Mouse (Mus musculus) gastrocnemius, adult 18-20 months (tissue): ENCODE results near the gene Tmem126b. TPM values are rescaled to one million over a fixed set of nuclear protein-coding genes. Genes with fewer than 3 reads are reported as not detected.

Experiments used
- DNase-seq: peaks from one replicate; pipeline ENCODE4 v3.0.0; 2021; ENCODE audit warnings: low spot score
- long read RNA-seq, 2 experiments: library from polyadenylated mRNA; stranded (forward); transcript quantifications; one replicate each; pipeline ENCODE4 v2.0.0; 2021
- total RNA-seq, 2 experiments: library from RNA; stranded (reverse); gene quantifications; 2 replicates each; pipeline ENCODE4 v1.2.3; 2021

The Tmem126b gene
- total RNA-seq: 10 to 100 TPM; 19.6 to 19.8 TPM
- long read RNA-seq, experiment 1, transcript Tmem126b-201 (5 exons, 2,259 nt): major isoform, 50 of 55 reads
- long read RNA-seq, experiment 1, partial matches to known transcripts: 0 of 55 reads
- long read RNA-seq, experiment 1, other reads (novel, unspliced or antisense): 5 of 55 reads
- long read RNA-seq, experiment 2, transcript Tmem126b-201 (5 exons, 2,259 nt): major isoform, 44 of 50 reads
- long read RNA-seq, experiment 2, partial matches to known transcripts: 0 of 50 reads
- long read RNA-seq, experiment 2, other reads (novel, unspliced or antisense): 6 of 50 reads

DNA sequence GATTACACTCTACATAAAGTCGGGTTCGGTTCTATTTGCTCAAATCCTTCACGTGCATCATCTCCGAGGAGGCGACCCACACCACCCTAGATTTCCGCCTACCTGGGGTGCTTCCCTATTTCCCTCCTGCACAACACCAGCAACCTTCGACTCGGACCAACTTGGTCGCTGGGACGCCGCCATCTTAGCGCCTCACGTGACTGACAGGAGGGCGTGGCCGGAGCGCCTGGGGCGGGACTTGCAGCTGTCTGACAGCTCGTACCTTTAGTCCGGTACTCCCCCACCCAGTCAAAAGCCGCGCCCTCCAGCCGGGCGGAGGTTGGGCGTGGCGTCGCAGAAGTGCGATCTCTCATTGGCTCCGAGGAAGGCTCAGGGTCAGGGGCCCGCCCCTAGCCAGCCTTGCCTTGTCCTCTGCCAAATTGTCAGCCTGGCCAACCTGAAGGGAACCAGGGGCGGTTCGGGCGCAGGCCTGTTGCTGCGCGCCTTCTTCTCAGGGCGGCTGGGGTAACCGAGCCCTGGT is at the start of gene Tmem126b:
Tmem126b (minus strand) TSS at position 209 of the 520 bp plus-strand sequence.
- DNase-seq: peak; percentile 99

DNA sequence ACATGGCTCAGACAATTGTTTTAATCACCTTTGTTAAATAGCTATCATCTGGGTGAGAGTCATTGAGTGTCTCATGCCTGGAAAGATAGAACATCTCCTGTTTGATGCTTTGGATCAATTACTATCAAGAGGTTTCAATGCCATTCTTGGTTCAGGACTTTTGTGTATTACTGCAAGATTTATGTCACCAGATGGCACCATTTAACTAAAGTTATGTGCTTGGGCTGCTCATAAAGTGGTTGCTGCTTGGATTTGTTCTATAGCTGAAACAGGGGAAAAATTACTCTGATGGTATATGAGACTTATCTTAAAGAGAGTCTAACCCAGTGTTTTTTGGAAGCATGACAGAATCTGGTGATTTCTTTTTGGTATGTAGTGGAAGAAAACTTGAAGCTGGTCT is 36.5 kb upstream of the Tmem126b start:
- DNase-seq: no peak

DNA sequence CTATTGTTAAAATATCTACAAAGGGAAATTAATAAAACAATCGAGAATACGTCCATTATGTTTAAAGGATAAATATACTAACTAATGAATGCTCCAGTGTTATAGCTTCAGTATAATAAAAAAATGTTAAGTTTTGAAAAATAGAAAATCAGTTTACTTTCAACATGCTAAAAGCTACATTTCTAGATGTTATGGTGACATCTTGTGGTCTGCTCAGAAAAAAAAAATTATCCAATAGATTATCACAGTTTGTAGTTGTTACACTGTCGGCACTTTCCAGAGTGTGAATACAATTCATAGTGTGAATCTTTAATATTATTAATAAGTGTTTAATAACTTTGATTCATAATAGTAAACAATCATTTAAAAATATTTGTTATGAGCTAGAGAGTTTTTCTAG is 32.3 kb upstream of the Tmem126b start:
- no peak for DNase-seq

DNA sequence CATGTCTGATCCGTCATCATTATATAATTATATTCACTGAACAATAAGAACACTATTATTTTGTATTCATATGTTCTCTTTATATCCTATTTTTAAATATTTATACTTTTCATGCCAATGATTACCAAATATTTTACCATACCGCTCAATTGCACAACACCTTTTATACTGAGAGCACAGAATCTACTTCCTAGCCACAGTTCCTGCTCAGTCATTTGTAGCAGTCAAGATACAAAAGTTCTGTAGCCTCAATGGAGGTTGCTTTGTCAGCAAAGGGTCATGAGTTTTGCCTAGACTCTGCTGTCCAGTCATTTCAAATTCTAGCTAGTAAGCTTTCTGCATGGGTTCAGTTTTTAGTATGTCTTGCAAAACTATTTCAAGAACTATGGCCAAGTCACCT is 6.8 kb upstream of the Tmem126b start:
- DNase-seq: no peak

DNA sequence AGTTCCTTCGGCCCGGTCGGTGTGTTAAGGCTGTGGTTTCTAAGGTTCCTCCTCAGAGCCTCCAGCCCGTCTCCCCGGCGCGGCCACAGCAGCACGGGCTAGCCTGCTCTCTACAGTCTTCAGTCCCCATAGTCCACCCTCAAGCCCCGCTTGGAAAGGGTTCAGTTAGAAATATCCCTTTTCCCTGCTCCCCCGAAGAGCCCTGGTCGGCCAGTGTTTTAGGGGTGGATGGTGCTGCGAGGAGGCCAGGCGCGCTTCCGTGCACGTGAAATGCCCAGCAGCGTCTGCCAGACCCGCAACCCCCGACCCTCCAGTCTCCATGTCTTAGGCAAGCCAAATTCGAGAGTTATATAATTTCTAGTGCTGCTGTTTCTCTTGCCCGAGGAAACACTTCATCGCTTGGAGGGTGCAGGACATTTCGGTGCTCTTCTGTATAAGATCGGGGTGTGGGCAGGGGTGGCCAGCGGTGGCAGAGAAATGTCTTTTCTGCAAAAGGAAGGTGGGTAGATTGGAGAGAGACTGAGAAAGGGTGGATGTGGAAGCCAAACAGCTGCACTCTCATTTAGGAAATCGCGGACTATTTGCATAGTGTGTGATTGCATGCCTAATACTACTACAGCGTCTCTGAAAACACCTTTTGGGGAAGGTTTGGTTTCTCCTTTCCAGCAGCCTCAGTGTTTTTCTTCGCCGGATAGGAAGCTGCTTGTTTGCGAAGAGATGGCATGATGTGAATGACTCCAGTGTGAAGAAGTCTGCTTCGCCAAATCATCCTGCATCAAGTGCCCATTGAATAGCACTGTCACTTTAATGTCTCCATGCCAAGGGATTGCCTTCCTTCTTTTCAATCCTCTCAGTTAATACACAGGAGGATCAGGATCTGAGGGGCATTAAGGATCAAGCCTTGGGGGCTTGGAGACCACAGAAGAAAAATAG is 778 bp upstream of the Tmem126b start, which contains the start of gene Dlg2:
Dlg2 (plus strand) TSS at position 360 of the 933 bp plus-strand sequence.
- no peak for DNase-seq

DNA sequence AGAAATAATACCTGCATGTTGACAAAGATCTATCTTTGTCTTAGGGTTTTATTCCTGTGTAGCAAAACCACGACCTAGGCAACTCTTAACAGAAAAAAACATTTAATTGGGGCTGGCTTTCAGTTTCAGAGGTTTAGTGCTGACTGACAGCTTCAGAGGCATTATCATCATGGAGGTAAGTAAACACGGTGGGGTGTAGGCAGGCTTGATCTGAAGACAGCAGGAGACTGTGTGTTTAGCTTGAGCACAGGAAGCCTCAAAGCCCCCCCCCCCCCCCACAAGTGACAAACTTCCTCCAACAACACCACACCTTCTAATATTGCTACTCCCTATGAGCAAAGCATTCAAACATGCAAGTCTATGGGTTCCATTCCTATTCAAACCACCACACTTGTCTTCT is 2.3 kb downstream of the Tmem126b start:
- no peak for DNase-seq

DNA sequence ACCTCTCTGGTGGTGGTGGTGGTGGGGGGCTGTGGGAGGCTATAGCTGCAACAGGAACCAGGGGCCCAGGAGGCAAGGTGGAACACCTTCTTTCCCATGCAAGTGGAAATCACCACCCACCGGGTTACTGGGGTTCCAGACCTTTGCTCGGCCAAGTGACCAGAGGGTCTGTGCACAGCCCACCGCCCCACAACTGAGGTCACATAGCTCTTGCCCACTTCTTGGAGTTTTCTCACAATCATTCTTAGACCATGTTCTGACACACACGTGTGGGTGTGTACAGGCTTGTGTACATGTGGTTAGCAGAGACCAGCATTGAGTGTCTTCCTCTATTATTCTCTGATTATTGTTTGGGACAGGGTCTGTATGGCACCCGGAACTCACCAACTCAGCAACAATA is 14.4 kb downstream of the Tmem126b start:
- no peak for DNase-seq

DNA sequence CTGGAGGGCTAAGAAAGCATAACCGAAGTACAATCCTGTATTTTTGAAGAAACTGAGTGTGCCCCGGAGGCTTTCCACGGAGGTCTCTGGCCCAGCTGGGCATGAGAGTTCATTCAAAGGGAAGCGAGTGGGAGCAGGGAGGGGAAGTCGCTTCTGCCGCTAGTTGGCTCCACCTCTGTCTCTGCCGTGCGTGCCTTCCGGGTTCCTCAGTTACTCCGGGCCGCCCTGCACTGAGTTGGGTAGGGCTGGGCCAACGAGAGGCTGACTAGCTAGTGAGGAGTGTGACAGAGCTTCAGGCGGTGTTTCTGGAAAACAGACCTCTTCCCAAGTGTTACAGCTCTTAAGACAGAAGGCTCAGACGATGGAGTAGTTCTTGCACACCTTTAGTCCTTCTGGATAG is 14.9 kb downstream of the Tmem126b start:
- DNase-seq: no peak

DNA sequence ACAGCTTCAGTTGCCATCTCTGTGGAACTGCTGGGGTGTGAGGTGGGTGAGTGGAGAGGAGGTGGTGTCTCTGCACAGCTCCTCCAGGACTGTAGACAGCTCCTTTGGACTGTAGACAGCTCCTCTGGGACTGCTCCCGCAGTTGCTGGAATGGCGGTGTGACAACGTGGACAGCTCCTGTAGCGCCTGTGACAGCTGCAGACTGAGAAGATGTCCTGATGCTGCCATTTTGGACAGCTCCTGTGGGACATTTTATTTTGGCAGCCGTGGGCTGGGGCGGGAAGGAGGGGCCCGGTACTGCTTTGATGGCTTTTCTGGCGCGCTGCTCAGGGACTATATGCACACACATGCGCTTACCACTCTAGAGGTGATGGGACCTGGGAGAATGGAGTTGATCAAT is 15.5 kb downstream of the Tmem126b start:
- no peak for DNase-seq

DNA sequence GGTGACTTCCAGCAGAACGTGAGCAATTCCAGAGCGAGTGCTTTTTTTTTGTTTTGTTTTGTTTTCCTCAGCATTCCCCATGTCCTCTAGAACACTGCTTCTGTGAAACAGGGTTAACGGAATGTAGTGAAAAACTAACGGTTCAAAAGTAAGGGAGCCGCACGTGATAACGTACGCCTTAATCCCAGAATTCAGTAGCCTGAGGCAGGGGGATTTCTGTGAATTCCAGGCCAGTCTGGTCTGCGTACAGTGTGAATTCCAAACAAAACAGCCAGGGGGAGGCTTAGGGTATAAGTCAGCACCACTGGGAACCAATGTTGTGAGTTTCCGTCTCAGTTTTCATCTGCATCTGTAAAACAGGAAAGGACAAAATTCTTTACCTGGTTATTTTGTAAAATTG is 18.3 kb downstream of the Tmem126b start:
- DNase-seq: no peak

DNA sequence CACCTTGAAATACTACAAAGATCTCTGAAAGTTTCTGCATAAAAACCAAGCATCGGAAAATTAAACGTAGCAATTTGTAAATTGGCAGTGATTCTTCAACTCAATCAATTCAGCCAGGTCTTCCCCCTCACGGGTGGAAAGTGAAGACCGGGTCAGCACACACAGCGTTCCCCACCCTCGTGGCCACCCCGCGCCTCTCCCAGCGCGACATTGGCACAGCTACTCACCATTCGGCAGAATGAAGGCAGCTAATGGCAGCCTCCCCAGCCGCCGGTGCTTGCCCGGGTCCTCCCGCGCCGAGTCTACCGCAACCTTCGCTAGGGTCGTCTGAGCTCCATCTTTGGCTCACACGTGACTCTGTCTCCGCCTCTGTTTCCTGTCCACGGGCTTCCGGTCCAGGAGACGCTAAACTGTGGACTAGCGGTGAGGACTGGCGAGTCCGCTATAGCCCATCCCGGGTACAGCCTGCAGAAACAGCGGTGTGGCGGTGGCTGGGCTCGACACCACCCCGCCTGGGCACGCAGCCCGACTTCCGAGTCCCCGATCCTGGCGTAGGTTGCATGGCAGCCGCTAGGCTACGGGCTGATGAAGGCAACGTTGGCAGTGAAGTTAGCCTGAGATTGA is 18.8 kb downstream of the Tmem126b start, which contains the start of gene Tmem126a:
Tmem126a (minus strand) TSS at position 385 of the 624 bp plus-strand sequence.
- peak; percentile 87 for DNase-seq

DNA sequence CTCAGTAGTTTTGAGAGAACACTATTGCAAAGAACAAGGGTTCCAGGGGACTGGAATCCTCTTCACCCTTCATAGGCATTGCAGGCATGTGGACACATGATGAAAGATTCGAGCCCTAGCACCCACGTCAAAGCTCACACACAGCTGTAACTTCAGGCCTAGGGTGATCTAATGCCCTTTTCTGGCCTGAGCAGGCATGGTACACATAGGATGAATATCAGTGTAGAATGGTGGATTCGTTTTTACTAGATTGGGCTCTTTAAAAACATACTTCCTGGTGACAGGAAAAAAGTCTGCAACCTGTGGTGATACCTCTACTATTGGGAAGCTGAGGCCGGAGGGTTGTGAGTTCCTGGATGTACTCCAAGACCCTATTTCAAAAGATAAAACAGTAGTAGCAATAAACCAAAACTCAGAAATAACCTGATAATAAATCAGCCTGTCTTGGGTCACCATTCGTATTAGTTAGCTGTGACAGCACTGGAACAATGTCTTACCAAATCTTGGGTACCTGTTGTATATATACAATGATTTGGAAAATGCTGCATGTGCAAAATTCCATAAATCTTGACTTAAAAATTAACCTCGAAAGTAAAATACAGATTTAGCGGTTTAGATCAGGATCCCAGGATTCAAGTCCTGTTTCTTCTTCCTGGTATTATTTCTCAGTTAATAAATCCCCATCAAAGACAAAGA is 19.5 kb downstream of the Tmem126b start:
- no peak for DNase-seq

DNA sequence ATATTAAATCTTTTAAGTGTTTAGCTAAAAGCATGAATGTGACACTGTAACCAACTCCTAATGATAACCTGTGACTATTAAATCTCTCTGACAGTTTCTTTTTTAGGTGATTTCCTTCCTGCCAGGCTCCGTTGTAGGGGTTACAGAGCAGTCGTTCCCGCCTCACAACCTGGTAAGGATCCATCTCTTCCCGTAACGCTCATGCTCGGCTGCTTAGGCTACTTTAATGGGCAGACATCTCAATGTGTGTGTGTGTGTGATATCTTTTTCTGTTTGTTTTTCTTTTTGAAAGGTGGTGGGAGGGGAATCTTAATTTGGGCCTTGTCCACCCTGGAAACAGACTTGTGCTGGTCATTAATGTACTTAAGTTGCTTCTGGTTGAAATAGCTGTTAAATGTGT is 31.6 kb downstream of the Tmem126b start:
- no peak for DNase-seq

DNA sequence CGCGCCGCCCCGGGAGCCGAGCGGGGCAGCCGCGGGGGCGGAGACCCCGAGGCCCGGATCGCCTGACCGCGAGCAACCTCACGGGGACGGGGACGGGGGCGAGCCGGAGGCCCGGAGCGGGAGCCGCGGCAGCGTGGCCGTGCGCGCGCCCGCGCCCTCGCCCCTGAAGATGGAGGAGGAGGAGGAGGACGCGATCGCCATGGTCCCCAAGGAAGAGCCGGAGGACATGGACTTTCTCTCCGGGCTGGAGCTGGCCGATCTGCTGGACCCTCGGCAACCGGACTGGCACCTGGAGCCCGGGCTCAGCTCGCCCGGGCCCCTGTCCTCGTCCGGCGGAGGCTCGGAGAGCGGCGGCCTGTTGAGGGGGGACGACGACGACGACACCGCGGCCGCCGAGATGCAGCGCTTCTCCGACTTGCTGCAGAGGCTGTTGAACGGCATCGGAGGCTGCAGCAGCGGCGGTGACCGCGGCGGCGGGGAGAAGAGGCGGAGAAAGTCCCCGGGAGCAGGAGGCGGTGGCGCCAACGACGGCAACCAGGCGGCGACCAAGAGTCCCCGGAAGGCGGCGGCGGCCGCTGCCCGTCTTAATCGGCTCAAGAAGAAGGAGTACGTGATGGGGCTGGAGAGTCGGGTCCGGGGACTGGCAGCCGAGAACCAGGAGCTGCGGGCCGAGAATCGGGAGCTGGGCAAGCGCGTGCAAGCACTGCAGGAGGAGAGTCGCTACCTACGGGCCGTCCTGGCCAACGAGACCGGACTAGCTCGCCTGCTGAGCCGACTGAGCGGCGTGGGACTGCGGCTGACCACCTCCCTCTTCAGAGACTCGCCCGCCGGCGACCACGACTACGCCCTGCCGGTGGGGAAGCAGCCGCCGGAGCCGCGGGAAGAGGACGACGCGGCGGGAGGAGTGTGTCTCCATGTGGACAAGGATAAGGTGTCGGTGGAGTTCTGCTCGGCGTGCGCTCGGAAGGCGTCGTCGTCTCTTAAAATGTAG is 32.4 kb downstream of the Tmem126b start:
- DNase-seq: peak; percentile 59

DNA sequence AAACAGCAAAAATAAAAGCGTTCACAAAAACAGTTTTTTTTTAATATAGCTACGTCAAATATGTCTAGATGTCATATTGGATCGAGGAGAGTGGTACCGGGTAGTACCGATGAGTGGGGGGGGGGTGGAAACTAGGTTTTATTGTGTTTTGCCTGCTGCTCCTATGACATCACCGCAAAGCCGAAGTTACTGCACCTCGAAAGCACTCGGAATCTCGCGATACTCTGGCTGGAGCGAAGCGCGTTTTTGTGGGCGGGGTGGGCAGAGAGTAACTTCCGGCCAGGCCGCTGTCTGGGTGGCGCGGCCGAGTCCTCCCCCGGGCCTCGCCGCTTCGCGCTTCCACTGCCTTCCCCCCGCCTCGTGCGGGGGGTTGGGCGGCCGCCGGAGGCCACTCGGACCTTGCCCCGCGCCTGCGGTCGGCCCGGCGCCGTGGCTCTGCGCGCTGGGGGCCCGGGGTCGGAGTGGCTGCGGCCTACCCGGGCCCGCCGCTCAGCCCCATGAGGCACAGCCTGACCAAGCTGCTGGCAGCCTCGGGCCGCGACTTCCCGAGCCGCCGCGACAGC is 33.2 kb downstream of the Tmem126b start, which contains the start of gene Crebzf:
Crebzf (plus strand) TSS at position 212 of the 563 bp plus-strand sequence.
- peak; percentile 97 for DNase-seq

DNA sequence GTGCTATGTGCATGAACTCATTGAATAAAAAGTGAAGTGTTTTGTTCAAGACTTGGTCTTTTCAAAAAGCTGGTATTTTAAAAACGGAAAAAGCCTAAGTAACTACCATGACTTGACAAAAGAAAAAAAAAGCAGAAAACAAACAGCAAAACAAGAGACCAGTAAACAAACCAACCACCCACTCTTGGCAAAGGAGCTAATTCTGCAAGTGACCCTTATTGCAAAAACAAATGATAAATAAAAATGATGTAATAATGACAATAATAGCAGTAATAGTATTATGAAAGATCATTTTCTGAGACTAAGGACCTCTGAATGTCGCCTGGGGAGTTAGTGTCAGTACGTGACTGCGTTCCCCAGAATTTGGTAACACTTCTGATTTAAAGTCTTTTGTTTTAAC is 33.7 kb downstream of the Tmem126b start:
- DNase-seq: no peak

DNA sequence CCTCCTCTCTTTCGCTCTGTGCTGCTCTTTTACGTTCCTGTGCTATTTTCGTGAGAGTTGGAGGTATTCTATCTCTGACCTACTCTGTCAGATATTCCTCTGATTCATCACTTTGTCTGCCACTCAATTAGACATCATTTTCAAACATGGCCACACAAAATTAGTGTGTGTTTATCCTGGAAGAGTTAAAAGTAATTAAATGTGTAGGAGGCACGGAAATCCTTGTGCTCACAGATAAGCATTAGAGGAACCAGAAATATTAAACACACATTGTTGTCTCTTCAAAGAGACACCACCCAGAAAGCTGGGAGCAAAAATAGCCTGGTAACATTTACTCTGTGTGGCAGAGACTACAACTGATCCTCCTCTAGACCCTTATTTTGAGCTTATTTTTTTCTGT is 35.8 kb downstream of the Tmem126b start:
- DNase-seq: no peak

DNA sequence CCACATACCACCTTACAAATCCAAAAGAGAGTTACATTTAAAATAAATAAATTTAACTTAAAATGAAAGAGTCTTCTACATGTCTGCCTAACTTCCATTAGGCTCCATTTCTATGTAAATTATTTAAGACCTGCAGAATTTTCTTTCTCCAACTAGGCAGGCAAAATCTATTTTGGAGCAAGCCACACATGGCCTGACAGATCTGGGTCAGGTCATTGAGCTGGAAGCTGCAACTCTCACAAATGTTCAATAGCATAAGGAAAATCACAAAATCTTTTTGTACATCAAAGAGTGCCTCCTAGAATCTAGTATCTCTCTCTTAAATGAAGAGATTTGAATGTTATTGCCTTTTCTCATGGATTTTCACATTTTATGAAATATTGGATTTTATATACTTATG is 43.6 kb downstream of the Tmem126b start:
- no peak for DNase-seq

DNA sequence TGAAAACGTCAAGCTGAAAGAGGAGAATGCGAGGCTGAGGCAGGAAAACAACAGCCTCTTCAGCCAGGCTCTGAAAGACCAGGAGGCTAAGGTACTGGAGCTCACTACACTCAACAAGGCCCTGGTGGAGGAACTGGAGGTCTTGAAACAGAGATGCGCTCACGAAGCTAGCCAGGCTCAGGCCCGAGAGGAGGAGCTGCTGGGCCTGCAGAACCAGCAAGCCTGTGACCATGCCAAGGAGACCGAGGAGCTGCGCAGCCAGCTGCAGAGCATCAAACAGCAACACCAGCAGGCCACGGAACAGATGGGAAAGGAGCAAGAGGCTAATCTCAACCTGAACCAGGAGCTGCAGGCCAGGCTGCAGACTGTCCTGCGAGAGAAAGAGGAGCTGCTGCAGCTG is 48.8 kb downstream of the Tmem126b start:
- DNase-seq: no peak
